Mouse (Mus musculus) stomach, embryonic 16.5 days (tissue): Measurements from ENCODE around the gene Rnf185. TPM values are rescaled to one million over a fixed set of nuclear protein-coding genes. Genes with fewer than 3 reads are reported as not detected.

ENCODE experiments used
- ATAC-seq: fragments of 200-750 bp; cut with Nextera tagmentation; 2 replicates; pipeline ENCODE4 v1.8.0; 2017; ENCODE audit warnings: moderate number of reproducible peaks, moderate TSS enrichment; ENCODE audit not compliant: insufficient read depth, low FRiP score
- H3K27ac ChIP-seq: fragments of 300-500 bp; sonication (generic); 2 replicates; pipeline ENCODE4 v1.5.1; 2014; ENCODE audit warnings: low read length
- H3K27me3 ChIP-seq: fragments of 300-500 bp; sonication (generic); 2 replicates; pipeline ENCODE4 v1.6.1; 2014; ENCODE audit warnings: low read length, control low read depth, mixed read lengths; ENCODE audit not compliant: control insufficient read depth, insufficient read depth
- H3K36me3 ChIP-seq: fragments of 300-500 bp; sonication (generic); 2 replicates; pipeline ENCODE4 v1.6.1; 2014; ENCODE audit warnings: low read length; ENCODE audit not compliant: control insufficient read depth, insufficient read depth
- H3K4me1 ChIP-seq: fragments of 300-500 bp; sonication (generic); 2 replicates; pipeline ENCODE4 v1.6.1; 2014; ENCODE audit warnings: low read length, control low read depth, mixed read lengths; ENCODE audit not compliant: control insufficient read depth, insufficient read depth
- H3K4me2 ChIP-seq: fragments of 300-500 bp; sonication (generic); 2 replicates; pipeline ENCODE4 v1.6.1; 2014; ENCODE audit warnings: low read depth, low read length, mixed read lengths
- H3K4me3 ChIP-seq: fragments of 300-500 bp; sonication (generic); replicated peaks from 2 replicates; pipeline ENCODE4 v1.5.1; 2014; ENCODE audit warnings: mild to moderate bottlenecking, low read length
- H3K9ac ChIP-seq: fragments of 300-500 bp; sonication (generic); 2 replicates; pipeline ENCODE4 v1.6.1; 2014; ENCODE audit warnings: low read length
- H3K9me3 ChIP-seq: fragments of 300-500 bp; sonication (generic); replicated peaks from 2 replicates; pipeline ENCODE4 v1.6.1; 2016; ENCODE audit warnings: low read length, control low read depth; ENCODE audit not compliant: control insufficient read depth
- WGBS: fragments of 180-500 bp; shearing (Covaris S2); extraction: QIAGEN DNeasy Blood & Tissue Kit; methylation state at CpG from one replicate; pipeline ENCODE4 v1.1.7; 2014; 5-methylcytosine and 5-hydroxymethylcytosine counted together
- polyA plus RNA-seq: library from polyadenylated mRNA; unstranded; fragments of >200 nt; fragmentation: Nextera tagmentation; extraction: Ambion mirVana; gene quantifications from 2 replicates; pipeline ENCODE4 v1.2.1, GENCODE M21; 2015

Rnf185 gene
- 30.7 and 31.4 TPM in 2 replicates for polyA plus RNA-seq

DNA sequence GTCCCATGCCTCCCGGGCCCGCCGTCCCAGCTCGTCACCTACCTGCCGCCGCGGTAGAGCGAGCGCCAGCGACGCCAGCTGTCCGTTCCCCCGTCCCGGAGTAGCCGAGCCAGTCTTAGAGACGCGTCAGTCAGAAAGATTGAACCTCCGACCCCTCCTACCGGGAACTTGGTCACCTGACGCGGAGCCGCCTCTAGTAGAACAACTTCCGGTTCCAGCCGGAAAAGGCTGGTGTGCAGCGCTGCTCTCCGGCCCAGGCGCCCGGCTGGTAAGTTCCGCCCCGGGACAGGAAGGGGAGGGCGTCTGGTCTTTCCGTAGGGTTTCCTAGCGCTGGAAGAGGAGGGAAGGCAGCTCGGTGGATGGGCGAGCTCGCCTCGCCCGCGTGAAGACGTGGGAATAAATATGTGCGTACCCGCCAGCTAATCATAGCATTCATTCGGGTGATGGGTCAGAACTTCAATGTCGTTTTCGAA lies at the start of gene Rnf185:
TSS of gene Rnf185 (minus strand) at position 197 of the 473 bp plus-strand sequence.
- Histone ChIP-seq H3K4me1 (peaks cover 11% of the 10 kb centered on the region), H3K36me3 (no peaks in the 10 kb centered on the region), H3K9ac (peak within 1 kb of the TSS; percentile 91), H3K27ac (peak within 1 kb of the TSS; percentile 96), H3K27me3 (no peaks in the 10 kb centered on the region), H3K9me3 (no peaks in the 10 kb centered on the region), H3K4me3 (peak within 1 kb of the TSS; percentile 92), H3K4me2 (peak within 1 kb of the TSS; percentile 97)
- ATAC-seq = peak; percentile 98
- under 1% methylated on average over 45 of the region's 45 CpGs for WGBS

GRCm38 (mm10) chr11:3497296-3497695 lies 45.1 kb upstream of the Rnf185 start:
- H3K9me3 ChIP-seq = no peaks in the 10 kb centered on the region
- no peaks in the 10 kb centered on the region for H3K36me3 ChIP-seq
- H3K4me1 ChIP-seq = no peaks in the 10 kb centered on the region
- H3K27me3 ChIP-seq = no peaks in the 10 kb centered on the region
- H3K4me3 ChIP-seq = no peak overlapping the region
- ATAC-seq = no peak
- no peak overlapping the region for H3K9ac ChIP-seq
- no peak overlapping the region for H3K27ac ChIP-seq
- H3K4me2 ChIP-seq = no peak overlapping the region
- 83% methylated on average over 1 of the region's 1 CpGs for WGBS

GRCm38 (mm10) chr11:3496756-3497155 lies 44.6 kb upstream of the Rnf185 start:
- no peaks in the 10 kb centered on the region for H3K27me3 ChIP-seq
- H3K4me3 ChIP-seq = no peak overlapping the region
- no peak overlapping the region; the same call in 1 of the 2 replicates for H3K27ac ChIP-seq
- H3K4me1 ChIP-seq = no peaks in the 10 kb centered on the region
- no peak overlapping the region for H3K9ac ChIP-seq
- peak; percentile 62; the same call in 1 of the 2 replicates for ATAC-seq
- WGBS = 46% methylated on average over 5 of the region's 5 CpGs
- no peaks in the 10 kb centered on the region for H3K9me3 ChIP-seq
- H3K36me3 ChIP-seq = no peaks in the 10 kb centered on the region
- H3K4me2 ChIP-seq = no peak overlapping the region

DNA sequence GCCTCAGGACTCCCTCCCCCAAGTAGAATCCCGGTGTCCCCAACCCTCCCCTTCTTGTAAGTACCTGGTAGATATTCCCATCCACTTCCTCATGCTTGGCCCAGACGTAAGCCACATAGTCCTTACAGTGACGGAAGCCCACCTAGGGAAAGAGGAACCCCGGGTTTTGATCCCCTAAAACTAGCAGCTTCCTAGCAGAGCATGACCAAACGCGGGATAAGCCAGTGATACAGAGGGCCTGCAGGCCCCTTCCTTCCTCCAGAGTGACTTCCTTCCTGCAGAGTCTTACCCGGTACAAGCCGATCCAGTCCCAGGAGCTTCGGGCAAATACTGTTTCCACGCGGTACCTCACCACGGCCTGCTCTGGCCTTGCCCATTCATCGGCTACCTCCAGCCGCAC lies 43.3 kb upstream of the Rnf185 start:
- no peak for ATAC-seq

DNA sequence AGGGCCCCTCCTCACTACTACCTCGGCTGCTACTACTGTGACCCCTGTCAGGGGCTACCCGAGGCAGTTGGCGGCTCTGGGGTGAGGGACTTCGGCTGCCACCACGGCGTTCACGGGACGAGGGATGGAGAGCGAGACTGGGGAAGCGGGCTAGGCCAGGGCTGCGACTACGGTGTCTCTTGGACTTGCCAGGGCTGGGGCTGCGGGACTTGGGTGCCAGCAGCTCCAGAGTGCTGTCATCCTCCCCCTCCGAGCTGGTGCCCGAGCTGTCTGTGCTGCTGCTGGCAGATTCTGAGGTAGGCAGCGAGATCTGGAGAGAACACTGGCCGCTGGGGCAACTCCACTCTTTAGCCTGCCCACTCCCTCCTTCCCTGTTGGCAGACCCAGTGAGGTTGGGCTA lies 42.7 kb upstream of the Rnf185 start:
- H3K27me3 ChIP-seq = no peaks in the 10 kb centered on the region
- no peaks in the 10 kb centered on the region for H3K9me3 ChIP-seq
- ATAC-seq = no peak
- WGBS = 73% methylated on average over 17 of the region's 17 CpGs
- no peaks in the 10 kb centered on the region for H3K4me1 ChIP-seq
- H3K4me2 ChIP-seq = no peak overlapping the region
- H3K36me3 ChIP-seq = no peaks in the 10 kb centered on the region
- H3K9ac ChIP-seq = 0 out of 2 replicates have a peak overlapping the region, but pooled peaks have one; percentile 44
- no peak overlapping the region for H3K4me3 ChIP-seq
- H3K27ac ChIP-seq = no peak overlapping the region

More for the DNA sequence above, 43.3 kb upstream of the Rnf185 start:
- Histone ChIP-seq H3K9ac (no peak overlapping the region), H3K4me1 (no peaks in the 10 kb centered on the region), H3K36me3 (no peaks in the 10 kb centered on the region), H3K27ac (no peak overlapping the region), H3K27me3 (no peaks in the 10 kb centered on the region), H3K9me3 (no peaks in the 10 kb centered on the region), H3K4me2 (no peak overlapping the region), H3K4me3 (no peak overlapping the region)
- WGBS = 83% methylated on average over 14 of the region's 14 CpGs

DNA sequence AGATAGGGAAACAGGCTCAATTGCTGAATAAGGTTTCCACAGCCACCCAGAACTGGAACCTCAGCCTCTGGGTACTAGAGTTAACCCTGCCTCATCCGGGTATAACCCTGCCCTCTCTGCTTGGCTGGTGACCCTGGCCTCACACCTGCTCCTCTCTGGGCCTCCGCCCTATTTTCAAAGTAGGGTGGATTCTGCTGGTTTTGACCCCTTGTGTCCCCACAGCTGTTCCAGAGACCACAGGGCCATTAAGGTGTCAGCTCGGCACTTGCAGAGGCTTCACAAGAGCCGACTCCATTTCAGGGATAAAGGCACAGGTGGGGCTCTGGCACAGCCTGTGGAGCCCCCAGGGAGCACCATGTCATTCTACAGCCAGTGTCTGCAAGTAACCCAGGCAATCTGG lies 40.6 kb upstream of the Rnf185 start:
- H3K9me3 ChIP-seq = no peaks in the 10 kb centered on the region
- H3K4me2 ChIP-seq = no peak overlapping the region
- 0 out of 2 replicates have a peak, but pooled peaks cover 2% of the 10 kb centered on the region for H3K4me1 ChIP-seq
- H3K9ac ChIP-seq = no peak overlapping the region
- WGBS = 54% methylated on average over 4 of the region's 4 CpGs
- H3K27ac ChIP-seq = no peak overlapping the region
- no peak overlapping the region for H3K4me3 ChIP-seq
- H3K27me3 ChIP-seq = no peaks in the 10 kb centered on the region
- H3K36me3 ChIP-seq = no peaks in the 10 kb centered on the region
- ATAC-seq = no peak

DNA sequence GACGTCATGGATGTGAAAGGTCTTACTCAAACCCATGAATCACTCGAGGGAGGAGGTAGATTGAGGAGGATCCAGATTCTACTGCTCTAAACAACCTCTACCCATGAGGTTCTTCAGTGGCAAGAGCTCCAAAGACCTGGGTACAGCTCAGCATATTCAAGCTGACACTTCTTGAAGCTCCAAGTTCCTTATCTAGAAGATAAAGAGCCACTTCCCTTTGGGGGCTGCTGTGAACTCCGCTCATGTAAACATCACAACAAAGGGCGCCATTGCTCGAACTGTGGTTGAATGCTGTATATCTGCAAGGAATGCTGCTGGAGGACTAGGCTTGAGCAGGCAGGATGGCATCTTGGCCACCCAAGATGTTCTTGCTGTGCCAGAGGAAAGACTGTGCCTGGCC lies 36.9 kb upstream of the Rnf185 start:
- Histone ChIP-seq H3K27ac (no peak overlapping the region), H3K9ac (no peak overlapping the region), H3K4me2 (no peak overlapping the region), H3K27me3 (no peaks in the 10 kb centered on the region), H3K9me3 (no peaks in the 10 kb centered on the region), H3K4me3 (no peak overlapping the region), H3K4me1 (0 out of 2 replicates have a peak, but pooled peaks cover 3% of the 10 kb centered on the region), H3K36me3 (no peaks in the 10 kb centered on the region)
- WGBS = 63% methylated on average over 5 of the region's 5 CpGs
- no peak for ATAC-seq

DNA sequence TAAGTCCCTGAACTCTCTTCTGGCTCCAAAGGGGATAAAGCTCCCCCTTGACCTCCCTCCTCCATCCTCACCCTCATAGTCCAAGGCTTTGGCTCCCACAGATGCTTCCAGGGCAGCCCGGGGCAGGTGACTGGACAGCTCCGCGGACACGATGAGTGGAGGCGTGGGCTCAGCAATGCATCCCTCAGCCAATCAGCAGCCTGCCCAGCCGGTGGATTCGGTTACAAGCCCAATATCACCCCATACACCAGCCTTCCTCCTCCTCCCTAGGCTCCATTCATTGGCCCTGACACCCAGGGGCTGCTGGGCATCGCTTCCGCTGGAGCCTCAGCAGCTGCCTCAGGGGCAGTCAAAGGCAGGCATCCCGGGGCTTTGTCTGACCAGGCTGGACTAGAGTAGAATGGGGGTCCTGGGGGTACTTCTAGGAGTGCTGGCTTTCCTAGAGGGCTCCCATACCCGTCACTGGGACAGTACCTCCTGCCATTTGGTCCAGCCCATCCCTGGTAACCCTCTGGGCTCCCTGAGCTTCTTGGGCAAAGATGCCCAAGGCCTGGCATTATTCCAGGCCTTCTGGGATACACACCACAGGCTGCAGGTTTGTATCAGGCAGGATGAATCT lies 35.9 kb upstream of the Rnf185 start, which contains the start of gene Pla2g3:
TSS of gene Pla2g3 (plus strand) at position 333 of the 619 bp plus-strand sequence.
- Histone ChIP-seq H3K27ac (no peak within 1 kb of the TSS), H3K4me1 (0 out of 2 replicates have a peak, but pooled peaks cover 3% of the 10 kb centered on the region), H3K4me3 (no peak within 1 kb of the TSS), H3K4me2 (no peak within 1 kb of the TSS), H3K27me3 (no peaks in the 10 kb centered on the region), H3K9ac (no peak within 1 kb of the TSS), H3K36me3 (no peaks in the 10 kb centered on the region), H3K9me3 (no peaks in the 10 kb centered on the region)
- 29% methylated on average over 11 of the region's 11 CpGs for WGBS
- no peak for ATAC-seq

DNA sequence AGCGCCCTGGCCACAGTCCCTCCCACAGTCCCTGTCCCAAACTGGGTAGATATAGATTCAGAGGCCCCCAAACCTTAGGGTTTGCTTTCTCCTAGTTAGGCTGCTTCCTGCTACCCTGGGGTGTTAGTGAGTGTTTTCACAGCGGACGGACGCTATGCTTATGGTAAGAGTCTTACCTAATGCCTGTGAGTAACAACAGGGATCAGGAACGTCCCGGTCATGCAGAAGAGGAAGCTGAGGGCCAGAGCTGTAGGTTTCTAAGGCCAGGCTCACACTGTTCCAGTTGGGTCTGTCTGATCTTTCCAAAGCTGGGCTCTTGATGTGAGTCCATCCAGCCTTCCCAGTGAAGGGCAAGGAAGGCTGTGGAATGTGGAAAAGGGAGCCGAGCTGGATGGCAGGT lies 34.2 kb upstream of the Rnf185 start:
- Histone ChIP-seq H3K4me3 (no peak overlapping the region), H3K36me3 (no peaks in the 10 kb centered on the region), H3K27ac (peak overlapping the region; percentile 34), H3K9ac (peak overlapping the region; percentile 42; the same call in 1 of the 2 replicates), H3K9me3 (no peaks in the 10 kb centered on the region), H3K4me2 (no peak overlapping the region), H3K27me3 (no peaks in the 10 kb centered on the region), H3K4me1 (0 out of 2 replicates have a peak, but pooled peaks cover 3% of the 10 kb centered on the region)
- no peak for ATAC-seq
- WGBS = 69% methylated on average over 7 of the region's 7 CpGs
